Mouse (Mus musculus) frontal cortex, adult (tissue): ENCODE measurements around the gene Kndc1.

Source experiments
- ATAC-seq: cut with Nextera tagmentation; 2 replicates; pipeline ENCODE4 v1.9.2; 2017; ENCODE audit warnings: mild to moderate bottlenecking, moderate library complexity, mixed read lengths; ENCODE audit not compliant: low TSS enrichment

Kndc1 gene

DNA sequence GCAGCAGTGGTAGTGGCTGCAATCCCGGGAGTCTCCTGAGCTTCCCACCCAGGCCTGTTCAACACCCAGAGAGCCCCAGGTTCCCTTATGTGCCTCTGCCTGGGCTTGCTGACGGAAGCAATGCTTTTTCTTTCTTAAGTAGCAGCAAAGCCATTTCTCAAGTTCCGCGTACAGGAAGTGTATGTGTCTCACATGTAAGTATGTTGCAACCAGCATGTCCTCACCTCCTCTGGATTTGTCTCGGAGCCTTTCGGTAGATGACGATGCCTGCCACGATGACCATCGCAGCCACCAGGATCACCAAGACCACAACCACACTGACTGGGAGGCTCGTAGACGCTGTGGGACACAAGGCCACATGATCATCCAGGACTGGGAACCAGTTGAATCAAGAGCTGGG is 90.0 kb downstream of the Kndc1 start:
- ATAC-seq = no peak

DNA sequence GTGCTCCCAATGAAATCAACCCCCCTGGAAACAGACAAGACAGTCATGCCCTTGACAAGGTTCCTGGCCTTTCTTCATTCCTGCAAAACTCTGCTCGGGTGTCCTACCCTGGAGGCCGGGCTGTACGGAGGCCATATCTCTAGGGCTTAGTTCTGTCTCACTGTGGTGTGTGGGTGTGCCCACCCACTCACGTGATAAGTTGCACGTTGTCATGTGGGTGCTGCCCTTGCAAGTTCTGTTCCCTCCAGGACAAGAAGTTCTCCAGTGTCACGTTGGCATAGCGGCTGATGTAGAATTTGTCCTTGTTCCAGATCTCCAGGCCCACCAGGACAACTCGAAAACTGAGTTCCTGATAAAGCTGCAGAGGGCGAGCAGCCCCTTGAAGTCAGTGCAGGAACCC is 93.8 kb downstream of the Kndc1 start:
- ATAC-seq = no peak

DNA sequence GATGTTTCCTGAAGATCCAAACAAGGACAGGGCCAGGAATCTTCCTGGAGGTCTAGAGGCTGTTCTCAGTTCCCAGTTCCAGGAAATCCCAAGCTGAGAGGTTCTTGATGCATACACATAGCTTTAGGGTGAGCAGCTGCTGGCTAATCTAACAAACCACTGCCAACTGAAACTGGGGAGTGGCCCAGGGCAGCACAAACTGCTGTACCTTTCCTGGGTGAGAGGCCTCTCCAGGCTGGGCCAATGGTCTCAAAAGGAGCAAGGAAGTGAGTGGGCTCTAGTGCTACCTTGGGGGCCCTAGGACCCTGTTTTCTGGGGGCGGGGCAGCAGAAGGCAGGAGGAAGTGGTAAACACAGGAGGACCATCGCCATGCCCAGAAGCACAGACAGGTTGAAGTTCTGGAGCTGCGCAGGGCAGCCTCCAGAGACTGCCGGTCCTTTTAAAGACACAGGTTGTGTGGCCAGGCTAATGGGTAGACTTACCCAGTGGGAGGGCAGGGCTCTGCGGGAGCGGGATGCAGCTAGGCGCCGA is 96.4 kb downstream of the Kndc1 start:
- no peak for ATAC-seq
